Mouse (Mus musculus): Measurements from ENCODE around the gene Itgb3bp. TPM values are rescaled to one million over a fixed set of nuclear protein-coding genes. Genes with fewer than 3 reads are reported as not detected.

Gene Itgb3bp
- polyA plus RNA-seq, 1 experiment, result 1.3 TPM

DNA sequence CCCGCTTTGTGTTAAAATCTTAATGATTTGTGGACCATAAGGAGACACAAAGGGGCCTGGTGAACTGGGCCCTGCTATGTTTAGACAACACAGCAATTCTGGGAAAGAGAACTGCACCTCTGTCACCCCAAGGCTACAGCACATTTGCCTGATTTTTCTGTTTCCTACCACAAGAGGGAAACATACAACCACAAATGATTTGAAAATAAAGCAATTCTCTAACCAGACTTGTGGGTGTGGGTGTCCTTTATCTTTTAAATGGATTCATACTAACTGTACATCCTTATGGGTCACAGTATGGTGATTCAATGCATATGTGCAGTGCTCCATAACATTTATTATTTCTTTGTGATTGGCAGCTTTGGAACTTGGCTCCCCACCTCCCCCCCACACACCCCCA lies 17.6 kb upstream of the Itgb3bp start:
- H3K4me1 ChIP-seq (ENCODE audit: control insufficient read depth, insufficient read depth, low read length), result peaks cover 5% of the 10 kb centered on the region; the same call in 1 of the 2 replicates
- no peak overlapping the region for H3K27ac ChIP-seq (ENCODE audit: insufficient read depth, low read depth, low read length)
- H3K36me3 ChIP-seq (ENCODE audit: control insufficient read depth, insufficient read depth, low read length), result no peaks in the 10 kb centered on the region
- peak; percentile 33 for DNase-seq
- H3K4me3 ChIP-seq (ENCODE audit: insufficient read depth, low read depth, low read length), result no peak overlapping the region
- no peak for TF ChIP-seq POLR2A (IDR thresholded peaks at IDR 0.05; ENCODE audit: low read depth, low read length)
- TF ChIP-seq CTCF (conservative IDR thresholded peaks at IDR 0.05; ENCODE audit: insufficient read depth, insufficient read length, low read depth, low read length), result 0 out of 2 replicates have a peak, but pooled peaks have one; percentile 19
- no peaks in the 10 kb centered on the region for H3K27me3 ChIP-seq (replicated peaks; ENCODE audit: control insufficient read depth, insufficient read depth, low read length)
- 74% methylated on average over 1 of the region's 1 CpGs for WGBS

DNA sequence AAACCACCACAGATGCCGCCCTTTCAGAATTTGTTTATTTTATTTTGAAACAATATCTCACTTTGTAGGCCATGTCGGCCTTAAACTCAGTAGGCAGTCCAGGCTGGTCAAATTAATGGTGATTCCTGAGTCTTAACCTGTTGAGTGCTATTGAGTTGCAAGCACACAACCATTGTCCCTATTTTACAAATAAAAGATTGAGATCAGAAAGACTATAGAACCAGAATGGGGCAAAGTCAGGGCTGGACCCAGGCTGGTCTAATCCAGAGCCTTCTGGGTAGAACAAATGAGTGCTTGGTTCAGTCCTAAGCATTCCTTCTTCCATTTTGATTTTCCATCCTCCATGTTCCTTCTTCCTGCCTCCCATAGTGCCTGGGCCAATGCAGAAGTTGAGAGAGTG lies 16.9 kb upstream of the Itgb3bp start:
- H3K4me1 ChIP-seq (ENCODE audit: control insufficient read depth, insufficient read depth, low read length), result peaks cover 5% of the 10 kb centered on the region; the same call in 1 of the 2 replicates
- H3K27me3 ChIP-seq (replicated peaks; ENCODE audit: control insufficient read depth, insufficient read depth, low read length), result no peaks in the 10 kb centered on the region
- no peak overlapping the region for H3K4me3 ChIP-seq (ENCODE audit: insufficient read depth, low read depth, low read length)
- H3K27ac ChIP-seq (ENCODE audit: insufficient read depth, low read depth, low read length), result no peak overlapping the region
- WGBS, result 93% methylated on average over 2 of the region's 2 CpGs
- DNase-seq, result no peak
- no peaks in the 10 kb centered on the region for H3K36me3 ChIP-seq (ENCODE audit: control insufficient read depth, insufficient read depth, low read length)
- TF ChIP-seq POLR2A (IDR thresholded peaks at IDR 0.05; ENCODE audit: low read depth, low read length) (no peak), CTCF (conservative IDR thresholded peaks at IDR 0.05; ENCODE audit: insufficient read depth, insufficient read length, low read depth, low read length) (no peak)

DNA sequence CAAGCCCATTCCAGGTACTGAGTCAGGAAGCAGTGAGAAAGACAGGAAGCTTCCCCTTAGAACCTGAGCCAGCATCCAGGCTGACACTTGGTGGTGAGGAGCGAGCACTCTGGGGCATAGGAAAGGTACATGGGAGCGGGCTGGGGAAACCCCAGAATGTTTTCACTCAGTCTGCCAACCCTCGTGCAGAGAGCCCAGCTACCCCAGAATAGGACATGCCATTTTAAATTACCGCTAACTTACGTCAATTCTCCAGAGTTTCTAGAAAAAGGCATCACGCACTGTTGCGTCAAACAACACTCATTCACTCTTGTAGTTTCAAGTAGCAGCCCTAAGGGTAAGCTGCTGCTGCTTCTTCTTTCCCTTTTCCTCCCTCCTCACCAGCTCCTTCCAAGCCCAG lies 15.4 kb upstream of the Itgb3bp start:
- Histone ChIP-seq H3K27ac (ENCODE audit: insufficient read depth, low read depth, low read length) (no peak overlapping the region), H3K27me3 (replicated peaks; ENCODE audit: control insufficient read depth, insufficient read depth, low read length) (no peaks in the 10 kb centered on the region), H3K4me3 (ENCODE audit: insufficient read depth, low read depth, low read length) (no peak overlapping the region), H3K36me3 (ENCODE audit: control insufficient read depth, insufficient read depth, low read length) (no peaks in the 10 kb centered on the region), H3K4me1 (ENCODE audit: control insufficient read depth, insufficient read depth, low read length) (peaks cover 2% of the 10 kb centered on the region; the same call in 1 of the 2 replicates)
- DNase-seq, result no peak
- WGBS, result 90% methylated on average over 7 of the region's 7 CpGs
- TF ChIP-seq CTCF (conservative IDR thresholded peaks at IDR 0.05; ENCODE audit: insufficient read depth, insufficient read length, low read depth, low read length) (no peak), POLR2A (IDR thresholded peaks at IDR 0.05; ENCODE audit: low read depth, low read length) (no peak)

DNA sequence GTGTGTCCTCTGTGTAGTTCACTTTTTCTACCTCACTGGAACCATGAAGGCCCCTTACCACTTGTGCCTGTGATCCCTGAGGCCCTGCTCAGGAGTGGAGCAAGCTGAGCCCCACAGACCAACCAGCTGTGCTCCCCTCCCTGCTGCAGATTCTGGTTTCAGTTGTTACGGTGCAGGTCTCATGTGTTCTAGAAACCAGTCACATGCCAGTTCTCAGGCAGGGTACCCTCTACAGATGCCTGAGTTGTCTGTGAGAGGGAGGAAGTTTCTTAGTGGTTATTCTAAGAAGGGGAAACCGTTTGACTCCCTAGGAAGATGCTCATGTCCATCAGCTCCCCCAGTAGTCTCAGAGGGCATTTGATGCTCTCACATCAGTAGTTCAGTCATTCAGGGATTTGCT lies 15.0 kb upstream of the Itgb3bp start:
- 68% methylated on average over 2 of the region's 2 CpGs for WGBS
- H3K4me3 ChIP-seq (ENCODE audit: insufficient read depth, low read depth, low read length), result no peak overlapping the region
- TF ChIP-seq POLR2A (IDR thresholded peaks at IDR 0.05; ENCODE audit: low read depth, low read length) (no peak), CTCF (conservative IDR thresholded peaks at IDR 0.05; ENCODE audit: insufficient read depth, insufficient read length, low read depth, low read length) (no peak)

DNA sequence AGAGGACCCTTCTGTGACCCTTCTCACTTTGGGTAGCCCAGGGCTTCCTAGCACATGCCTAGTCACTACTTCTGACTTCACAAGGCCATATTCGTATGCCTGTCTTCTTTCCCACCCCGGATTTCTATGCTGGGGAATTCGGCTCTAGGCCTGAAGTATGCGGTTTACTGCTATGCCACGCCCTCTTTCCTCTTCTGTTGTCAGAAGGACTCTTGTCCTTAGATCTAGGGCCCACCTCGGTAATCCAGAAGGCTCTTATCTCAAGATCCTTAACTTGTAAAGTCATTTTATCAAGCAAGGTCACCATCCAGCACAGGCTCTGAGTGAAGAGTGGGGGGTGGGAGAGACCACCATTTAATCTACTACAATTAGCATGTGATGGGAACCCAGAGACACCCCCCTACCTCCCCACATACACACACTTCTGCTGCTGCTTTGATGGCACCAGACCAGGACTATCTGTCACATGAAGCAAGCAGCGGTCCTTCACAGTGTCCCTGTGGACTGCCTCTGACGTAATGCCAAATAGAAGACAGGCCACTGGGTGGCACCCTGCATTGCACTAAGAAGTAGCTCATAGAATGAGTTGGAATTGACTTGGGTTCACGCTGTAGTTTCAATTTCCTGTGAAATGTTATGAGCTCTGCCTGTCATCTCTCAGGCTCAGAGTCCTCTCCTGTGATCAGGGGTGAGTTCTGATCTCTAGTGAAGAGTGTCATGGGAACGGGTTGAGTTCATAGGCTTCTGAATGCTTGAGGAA lies 12.2 kb upstream of the Itgb3bp start:
- Histone ChIP-seq H3K4me1 (ENCODE audit: control insufficient read depth, insufficient read depth, low read length) (no peaks in the 10 kb centered on the region; the same call in 1 of the 2 replicates), H3K4me3 (ENCODE audit: insufficient read depth, low read depth, low read length) (no peak overlapping the region), H3K36me3 (ENCODE audit: control insufficient read depth, insufficient read depth, low read length) (no peaks in the 10 kb centered on the region), H3K27ac (ENCODE audit: insufficient read depth, low read depth, low read length) (no peak overlapping the region), H3K27me3 (replicated peaks; ENCODE audit: control insufficient read depth, insufficient read depth, low read length) (no peaks in the 10 kb centered on the region)
- no peak for TF ChIP-seq POLR2A (IDR thresholded peaks at IDR 0.05; ENCODE audit: low read depth, low read length)
- peak; percentile 53 for TF ChIP-seq CTCF (conservative IDR thresholded peaks at IDR 0.05; ENCODE audit: insufficient read depth, insufficient read length, low read depth, low read length)
- peak; percentile 54 for DNase-seq
- 63% methylated on average over 10 of the region's 10 CpGs for WGBS

More for the DNA sequence above, 15.0 kb upstream of the Itgb3bp start:
- DNase-seq, result no peak
- H3K27ac ChIP-seq (ENCODE audit: insufficient read depth, low read depth, low read length), result no peak overlapping the region
- peaks cover 2% of the 10 kb centered on the region; the same call in 1 of the 2 replicates for H3K4me1 ChIP-seq (ENCODE audit: control insufficient read depth, insufficient read depth, low read length)
- H3K27me3 ChIP-seq (replicated peaks; ENCODE audit: control insufficient read depth, insufficient read depth, low read length), result no peaks in the 10 kb centered on the region
- no peaks in the 10 kb centered on the region for H3K36me3 ChIP-seq (ENCODE audit: control insufficient read depth, insufficient read depth, low read length)

DNA sequence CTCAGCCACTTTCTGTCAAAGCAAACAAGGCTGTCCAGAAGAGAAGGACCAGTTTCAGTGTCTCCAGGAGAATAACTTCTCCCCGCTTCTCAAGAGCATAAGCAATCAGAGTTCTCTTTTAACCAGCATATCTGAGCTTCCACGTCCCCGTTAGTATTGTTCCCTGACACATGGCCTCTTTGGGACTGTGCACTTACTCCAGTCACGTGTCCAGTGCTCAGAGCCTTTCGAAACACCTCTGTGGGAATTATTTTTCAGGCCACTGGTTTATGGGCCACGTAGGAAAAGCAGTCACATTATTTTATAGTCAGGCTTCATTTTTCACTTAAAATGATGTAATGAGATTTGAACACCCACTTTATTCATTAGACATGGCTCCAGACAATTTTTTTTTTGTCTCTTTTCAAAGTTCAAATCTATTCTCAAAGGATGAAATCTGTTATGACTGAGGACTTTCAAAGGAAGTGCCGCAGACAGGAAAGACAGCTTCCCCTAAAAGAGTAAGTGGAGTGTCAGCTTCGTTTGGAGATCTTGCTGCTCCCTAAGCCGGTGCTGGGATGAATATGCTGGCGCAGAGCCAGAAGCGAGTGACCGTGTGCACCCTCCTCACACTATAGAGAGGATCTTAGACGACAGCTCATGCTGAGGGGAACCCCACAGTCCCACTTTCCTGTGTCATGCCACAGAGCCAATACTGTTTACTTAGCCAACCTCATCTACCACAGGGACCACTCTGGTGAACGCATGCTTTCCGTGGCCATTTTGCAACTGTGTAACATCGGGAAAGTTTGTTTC lies 10.3 kb upstream of the Itgb3bp start:
- Histone ChIP-seq H3K4me1 (ENCODE audit: control insufficient read depth, insufficient read depth, low read length) (no peaks in the 10 kb centered on the region; the same call in 1 of the 2 replicates), H3K36me3 (ENCODE audit: control insufficient read depth, insufficient read depth, low read length) (no peaks in the 10 kb centered on the region), H3K27ac (ENCODE audit: insufficient read depth, low read depth, low read length) (no peak overlapping the region), H3K4me3 (ENCODE audit: insufficient read depth, low read depth, low read length) (no peak overlapping the region), H3K27me3 (replicated peaks; ENCODE audit: control insufficient read depth, insufficient read depth, low read length) (no peaks in the 10 kb centered on the region)
- peak; percentile 24 for DNase-seq
- WGBS, result 61% methylated on average over 16 of the region's 16 CpGs
- TF ChIP-seq POLR2A (IDR thresholded peaks at IDR 0.05; ENCODE audit: low read depth, low read length), result no peak
- TF ChIP-seq CTCF (conservative IDR thresholded peaks at IDR 0.05; ENCODE audit: insufficient read depth, insufficient read length, low read depth, low read length), result no peak

DNA sequence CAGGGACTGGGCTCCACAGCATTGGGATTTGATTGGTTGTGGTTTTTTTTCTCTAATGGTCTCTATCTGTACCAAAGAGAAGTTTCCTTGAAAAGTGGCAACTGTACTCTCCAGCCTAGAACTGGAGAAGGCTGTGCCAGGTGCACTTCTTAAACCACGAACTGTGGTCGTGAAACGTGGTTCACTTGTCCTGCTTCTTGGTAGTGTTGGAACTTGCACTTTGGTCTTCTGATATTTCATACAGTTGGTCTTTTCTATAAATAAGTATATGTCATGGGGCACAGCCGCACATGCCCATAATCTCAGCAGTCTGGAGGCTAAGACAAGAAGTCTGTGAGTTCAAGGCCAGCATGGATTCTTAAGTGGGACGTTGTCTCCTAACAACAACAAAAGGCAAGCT lies 6.7 kb upstream of the Itgb3bp start:
- Histone ChIP-seq H3K4me1 (ENCODE audit: control insufficient read depth, insufficient read depth, low read length) (peaks cover 1% of the 10 kb centered on the region; the same call in 1 of the 2 replicates), H3K27me3 (replicated peaks; ENCODE audit: control insufficient read depth, insufficient read depth, low read length) (no peaks in the 10 kb centered on the region), H3K27ac (ENCODE audit: insufficient read depth, low read depth, low read length) (no peak overlapping the region), H3K4me3 (ENCODE audit: insufficient read depth, low read depth, low read length) (no peak overlapping the region), H3K36me3 (ENCODE audit: control insufficient read depth, insufficient read depth, low read length) (no peaks in the 10 kb centered on the region)
- DNase-seq, result no peak
- TF ChIP-seq POLR2A (IDR thresholded peaks at IDR 0.05; ENCODE audit: low read depth, low read length) (no peak), CTCF (conservative IDR thresholded peaks at IDR 0.05; ENCODE audit: insufficient read depth, insufficient read length, low read depth, low read length) (no peak)
- 85% methylated on average over 5 of the region's 5 CpGs for WGBS
